Mouse (Mus musculus) cerebellum, postnatal 36 days (tissue): ENCODE results near the gene Psmb3.
"Not testable (repeated sequence)": the region's sequence is repeated elsewhere in the genome, so short reads cannot be mapped to it uniquely, and the experiment has no call there.

Experiments used
- DNase-seq, 2 experiments: peaks; one replicate each; pipeline ENCODE4 v3.0.0; 2021 to 2022; ENCODE audit warnings: mixed read lengths in 2 of 2

The Psmb3 gene

DNA sequence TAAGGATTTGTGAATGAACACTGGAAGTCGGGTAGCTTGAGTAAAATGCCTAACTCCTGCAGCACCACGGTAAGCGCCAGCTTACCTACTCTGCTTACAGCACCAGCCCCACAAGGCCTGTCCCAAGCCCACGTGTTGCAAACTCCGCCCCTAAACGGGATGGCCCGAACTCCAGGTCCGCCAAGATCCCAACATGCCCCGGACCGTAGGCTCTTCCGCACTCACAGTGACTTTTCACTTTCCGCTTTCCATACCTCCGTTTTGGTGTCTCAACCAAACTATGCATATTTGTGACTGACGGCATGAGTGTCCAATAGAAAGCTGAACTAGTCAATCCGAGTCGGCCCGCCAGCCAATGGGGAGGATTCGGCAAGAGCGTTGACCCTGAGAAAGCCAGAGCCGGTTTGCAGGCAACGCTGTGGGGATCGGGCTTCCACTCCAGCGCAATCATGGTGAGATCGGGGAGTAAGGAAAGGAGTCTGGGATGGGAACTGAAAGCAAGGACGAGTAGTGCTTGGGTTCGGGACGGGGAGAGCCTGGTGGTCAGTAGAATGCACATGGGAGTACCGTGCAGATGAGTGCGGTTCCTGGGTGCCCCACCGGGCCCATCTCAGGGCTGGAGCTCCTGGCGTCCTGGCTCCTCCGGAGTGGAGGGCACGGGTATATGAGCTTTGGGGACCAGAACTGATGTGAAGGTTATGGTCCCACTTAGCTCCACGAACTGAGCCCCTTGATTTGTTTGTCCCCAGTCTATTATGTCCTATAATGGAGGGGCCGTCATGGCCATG lies at the start of gene Psmb3:
Psmb3 (plus strand) TSS at position 361 of the 788 bp plus-strand sequence.
- peak; percentile 98 to 100 for DNase-seq

DNA sequence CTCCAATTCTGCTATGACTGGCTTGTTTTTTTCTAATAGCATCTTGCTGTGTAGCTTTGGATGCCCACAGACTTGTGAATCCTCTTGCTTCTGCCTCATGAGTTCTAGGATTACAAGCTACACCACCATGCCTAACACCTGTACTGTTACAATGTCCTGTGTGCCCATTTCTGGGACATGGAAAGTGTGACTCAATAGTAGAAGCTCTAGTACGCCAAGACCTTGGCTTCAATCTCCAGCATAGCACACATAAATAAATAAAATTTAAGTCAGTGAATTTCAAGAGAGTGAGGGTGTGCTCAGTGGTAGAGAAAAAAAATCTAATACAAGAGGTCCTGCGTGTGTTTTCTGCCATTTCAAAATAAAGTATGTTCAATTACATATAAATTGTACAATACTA lies 49.0 kb upstream of the Psmb3 start:
- no peak for DNase-seq

DNA sequence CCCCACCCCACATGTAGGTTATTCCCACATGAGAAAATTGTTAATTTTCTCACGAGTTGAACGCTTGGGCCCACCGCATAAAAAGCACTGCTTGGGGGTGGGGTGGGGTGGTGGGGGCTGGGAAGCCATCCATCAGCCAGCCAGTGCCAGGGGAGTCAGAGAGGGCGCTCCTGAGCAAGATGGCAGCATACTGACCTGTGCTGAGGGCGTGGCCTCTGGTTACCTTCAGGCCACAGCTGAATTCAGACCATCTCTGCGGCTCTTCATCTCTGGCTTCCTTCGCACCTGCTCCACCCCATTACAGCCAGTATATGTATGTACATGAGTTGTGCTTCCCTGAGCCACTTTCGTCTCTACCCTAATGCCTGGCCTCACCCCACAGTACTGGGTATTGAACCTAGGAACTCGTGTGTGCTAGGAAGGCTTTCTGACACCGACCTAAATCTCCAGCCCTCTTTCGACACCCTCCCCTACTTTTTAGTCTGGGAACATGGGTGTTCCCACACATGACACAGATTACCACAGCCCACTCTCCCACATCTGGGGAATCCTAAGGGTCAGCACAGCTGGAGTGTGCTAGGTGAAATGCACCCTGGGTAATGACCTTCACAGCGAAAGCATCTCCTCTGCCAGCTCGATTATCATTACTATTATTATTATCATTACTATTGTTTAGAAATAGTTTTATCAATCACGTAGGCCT lies 46.8 kb upstream of the Psmb3 start:
- DNase-seq = no peak

GRCm38 (mm10) chr11:97657184-97657945 lies 45.8 kb upstream of the Psmb3 start:
- no peak for DNase-seq

DNA sequence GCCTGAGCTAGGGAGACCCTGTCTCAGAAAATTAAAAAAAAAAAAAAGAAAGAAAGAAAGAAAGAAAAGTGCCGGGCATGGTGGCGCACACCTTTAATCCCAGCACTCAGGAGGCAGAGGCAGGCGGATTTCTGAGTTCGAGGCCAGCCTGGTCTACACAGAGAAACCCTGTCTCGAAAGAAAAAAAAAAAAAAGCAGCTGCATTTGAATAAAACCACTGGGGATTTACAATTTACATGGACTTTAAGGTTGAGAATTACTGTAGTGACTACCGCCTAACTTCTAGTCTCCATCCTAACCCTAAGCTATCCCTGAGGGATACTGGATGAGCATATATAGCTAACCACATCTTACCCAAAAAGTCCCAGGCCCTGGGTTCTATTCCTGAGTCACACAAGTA lies 45.2 kb upstream of the Psmb3 start:
- DNase-seq = not testable (repeated sequence)

GRCm38 (mm10) chr11:97658751-97659266 lies 44.4 kb upstream of the Psmb3 start:
- no peak for DNase-seq

DNA sequence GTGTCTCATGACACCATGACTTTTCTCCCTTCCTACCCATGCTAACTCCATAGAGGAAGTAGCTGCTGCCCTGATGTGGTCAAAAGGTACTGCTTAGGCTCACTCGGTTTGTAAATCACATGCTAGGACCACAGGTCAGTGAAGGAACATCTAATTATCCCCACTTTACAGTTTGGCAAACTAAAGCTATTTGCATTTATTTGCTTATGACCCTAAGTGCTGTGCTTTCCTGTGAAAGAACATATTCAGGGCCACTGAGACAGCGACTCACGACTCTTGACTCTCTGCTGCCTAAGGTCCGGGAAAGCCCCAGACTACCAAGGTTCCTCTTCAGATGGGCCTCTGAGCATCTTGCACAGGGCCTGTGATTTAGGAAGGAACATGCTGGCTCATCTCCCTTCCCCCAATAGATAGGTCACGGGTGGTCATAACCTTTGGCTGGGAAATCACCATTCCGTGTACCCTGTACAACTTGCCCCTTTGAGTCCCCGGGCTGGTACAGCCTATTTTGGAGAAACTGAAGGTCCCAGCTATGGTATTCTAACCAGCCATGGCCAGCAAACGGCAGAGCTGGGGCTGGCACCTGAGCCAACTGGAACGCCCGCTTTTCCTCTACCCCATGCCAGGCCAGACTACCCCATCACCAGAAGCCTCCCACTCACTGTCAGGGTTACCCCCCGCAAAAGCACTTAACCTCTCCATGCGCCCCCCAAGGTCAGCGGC lies 43.8 kb upstream of the Psmb3 start:
- peak in 1 of 2 experiments; percentile 46 for DNase-seq

- peak; percentile 78 to 83 for DNase-seq
Observed at GRCm38 (mm10) chr11:97659990-97660714, 43.0 kb upstream of the Psmb3 start.

GRCm38 (mm10) chr11:97660734-97661647 lies 42.2 kb upstream of the Psmb3 start:
- DNase-seq = no peak

DNA sequence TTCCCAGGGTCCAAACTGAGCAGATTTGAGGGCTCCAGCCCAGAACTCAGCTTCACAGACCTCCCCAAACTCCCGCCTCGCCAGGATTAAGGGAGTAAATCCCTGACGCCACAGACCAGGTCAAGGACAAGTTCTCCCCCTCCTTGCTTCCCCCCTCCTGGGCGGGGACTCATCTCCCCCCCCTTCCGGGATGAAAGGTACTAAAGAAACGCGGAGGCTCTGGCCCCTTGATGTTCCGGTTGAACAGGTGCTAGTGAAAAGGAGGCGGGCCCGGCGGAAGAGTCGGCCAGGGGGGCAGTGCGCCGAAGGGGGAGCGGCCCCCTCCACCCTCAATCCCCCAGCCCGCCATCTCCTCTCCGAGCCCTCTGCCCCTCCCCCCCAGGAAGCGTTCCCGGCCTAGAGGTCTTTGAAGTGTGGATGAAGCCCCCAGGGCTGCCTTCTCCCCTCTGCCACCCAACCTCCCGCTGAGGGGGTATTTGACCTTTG lies 41.5 kb upstream of the Psmb3 start:
- DNase-seq = peak in 1 of 2 experiments; percentile 35

DNA sequence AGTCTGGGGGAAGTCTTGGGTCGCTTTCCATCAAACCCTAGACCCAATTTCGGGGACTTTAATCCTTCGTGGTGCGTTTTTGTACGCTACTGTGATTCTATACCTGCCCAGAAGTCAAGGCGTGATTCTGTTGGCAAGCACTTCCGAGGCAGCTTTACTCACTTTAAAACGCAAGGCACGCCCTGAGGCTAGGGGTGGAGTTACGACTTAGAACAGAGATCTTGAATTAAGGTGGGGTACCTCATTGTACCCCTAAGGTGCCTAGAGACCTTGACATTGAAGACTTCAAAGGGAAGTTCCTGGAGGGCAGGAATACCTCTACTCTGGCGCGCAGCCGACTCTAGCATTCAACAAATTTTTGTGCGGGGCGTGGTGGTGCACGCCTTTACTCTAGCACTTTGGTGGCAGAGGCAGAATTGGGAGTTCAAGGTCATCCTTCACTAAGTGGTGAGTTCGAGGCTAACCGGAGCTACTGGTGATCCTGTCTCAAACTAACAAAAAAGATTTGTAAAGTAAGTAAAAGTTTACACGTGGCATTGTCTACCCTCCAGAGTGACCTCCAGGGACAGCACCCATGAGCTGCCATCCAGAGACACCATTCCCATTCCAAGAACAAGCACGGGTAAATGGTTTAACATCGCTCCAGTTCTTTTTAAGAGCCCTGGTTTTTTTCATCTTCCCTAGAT lies 40.8 kb upstream of the Psmb3 start:
- no peak for DNase-seq

- DNase-seq = peak; percentile 79 to 85
Observed at GRCm38 (mm10) chr11:97662893-97663527, 40.2 kb upstream of the Psmb3 start, which contains the start of gene Mllt6. Gene Mllt6 (plus strand): TSS chr11:97663414.

- DNase-seq = peak; percentile 42 to 47
Observed at GRCm38 (mm10) chr11:97663528-97664338, 39.5 kb upstream of the Psmb3 start.

DNA sequence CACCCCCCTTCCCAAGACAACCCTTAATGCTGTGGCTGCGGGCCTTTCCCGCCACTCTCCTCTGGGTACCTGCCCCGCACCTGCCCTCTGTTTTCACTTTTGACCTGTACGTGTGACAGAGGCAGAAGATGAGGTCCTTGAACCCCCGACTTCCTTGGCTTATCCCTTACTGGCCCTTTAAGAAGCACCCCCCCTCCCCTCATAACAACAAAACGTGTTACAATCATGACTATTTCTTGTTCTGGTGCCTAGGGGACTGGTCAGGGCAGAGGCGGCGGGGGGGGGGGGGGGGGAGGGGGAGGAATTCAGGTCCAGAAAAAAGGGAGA lies 38.9 kb upstream of the Psmb3 start:
- no peak for DNase-seq

GRCm38 (mm10) chr11:97664771-97665240 lies 38.4 kb upstream of the Psmb3 start:
- no peak for DNase-seq

GRCm38 (mm10) chr11:97665431-97665830 lies 37.8 kb upstream of the Psmb3 start:
- DNase-seq = no peak

DNA sequence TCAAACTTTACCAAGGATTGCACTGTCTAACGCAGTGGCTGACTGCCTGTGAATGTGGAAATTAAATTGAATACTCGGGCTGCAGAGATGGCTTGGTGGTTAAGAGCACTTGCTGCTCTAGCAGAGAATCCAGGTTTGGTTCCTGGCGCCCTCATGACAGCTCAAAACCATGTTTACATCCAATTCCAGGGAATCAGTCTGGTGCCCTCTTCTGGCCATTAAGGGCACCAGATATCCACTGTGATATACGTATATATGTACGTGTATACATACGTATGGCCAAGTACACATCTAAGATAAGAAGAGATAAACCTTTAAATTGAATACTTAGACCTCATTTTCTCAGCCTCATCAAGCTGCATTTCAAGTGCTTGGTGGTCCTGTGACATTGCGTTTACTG lies 37.0 kb upstream of the Psmb3 start:
- DNase-seq = no peak

DNA sequence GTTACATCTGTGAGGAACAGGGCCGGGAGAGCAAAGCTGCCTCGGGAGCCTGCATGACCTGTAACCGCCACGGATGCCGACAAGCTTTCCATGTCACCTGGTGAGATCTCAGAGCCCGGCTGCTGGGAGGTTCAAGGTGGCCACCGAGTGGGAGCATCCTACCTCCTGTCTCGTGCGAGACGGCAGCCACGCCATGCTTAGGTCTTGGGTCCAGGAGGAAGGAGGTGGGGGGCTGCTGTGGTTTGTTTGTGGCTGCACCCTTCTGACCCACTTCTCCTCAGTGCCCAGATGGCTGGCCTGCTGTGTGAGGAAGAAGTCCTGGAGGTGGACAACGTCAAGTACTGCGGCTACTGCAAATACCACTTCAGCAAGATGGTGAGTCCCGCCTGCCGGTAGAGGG lies 36.4 kb upstream of the Psmb3 start:
- DNase-seq = no peak
